Mouse (Mus musculus): ENCODE results near the gene Kirrel3.

DNA sequence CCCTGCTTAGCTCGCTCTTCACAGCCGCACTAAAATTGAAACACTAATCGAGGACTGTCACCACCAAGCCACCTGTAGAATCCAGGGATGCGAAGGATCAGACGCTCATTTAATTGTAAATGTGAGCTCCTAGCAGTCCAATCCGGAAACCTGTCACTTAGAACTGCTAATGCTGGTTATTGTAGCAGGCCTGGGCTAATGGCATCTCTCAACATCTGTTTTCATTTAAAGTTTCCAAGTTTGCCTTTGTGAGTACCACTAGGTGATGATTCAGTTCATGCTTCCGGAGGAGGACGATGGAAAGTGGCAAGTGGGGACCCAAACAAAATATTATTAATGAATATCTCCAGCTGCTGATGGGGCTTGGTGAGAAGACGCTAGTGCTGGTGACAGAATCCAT is 161.1 kb downstream of the Kirrel3 start:
- no peak for TF ChIP-seq GATA1 (IDR thresholded peaks at IDR 0.05; ENCODE audit: low read length)
- TF ChIP-seq TAL1 (IDR thresholded peaks at IDR 0.05; ENCODE audit: low read length), result no peak
